Mouse (Mus musculus): ENCODE results near the gene Rtraf. TPM values are rescaled to one million over a fixed set of nuclear protein-coding genes. Genes with fewer than 3 reads are reported as not detected.

Rtraf gene
- polyA plus RNA-seq, 1 experiment from 2014 or later, result 193 TPM

- Histone ChIP-seq H3K4me1 (replicated peaks; ENCODE audit: control insufficient read depth, insufficient read depth, low read length) (peaks cover 18% of the 10 kb centered on the region), H3K36me3 (ENCODE audit: control insufficient read depth, insufficient read depth, low read length) (peaks cover 8% of the 10 kb centered on the region; the same call in 1 of the 2 replicates)
- no peak for ATAC-seq (ENCODE audit: low read depth)
Observed at GRCm38 (mm10) chr14:19765539-19766379, 57.9 kb downstream of the Rtraf start.

GRCm38 (mm10) chr14:19764331-19764730 is 59.3 kb downstream of the Rtraf start:
- H3K36me3 ChIP-seq (ENCODE audit: control insufficient read depth, insufficient read depth, low read length), result peaks cover 8% of the 10 kb centered on the region; the same call in 1 of the 2 replicates
- no peak overlapping the region for H3K4me3 ChIP-seq (ENCODE audit: low read length)
- peaks cover 9% of the 10 kb centered on the region; the same call in 1 of the 2 replicates for H3K4me1 ChIP-seq (replicated peaks; ENCODE audit: control insufficient read depth, insufficient read depth, low read length)
- ATAC-seq (ENCODE audit: low read depth), result no peak
- H3K27me3 ChIP-seq (ENCODE audit: control insufficient read depth, insufficient read depth, low read depth, low read length), result peaks cover 23% of the 10 kb centered on the region
- 83% methylated on average over 8 of the region's 8 CpGs for WGBS
- H3K27ac ChIP-seq (ENCODE audit: low read length), result no peak overlapping the region
- H3K9ac ChIP-seq (ENCODE audit: low read length), result no peak overlapping the region
- H3K9me3 ChIP-seq (ENCODE audit: control insufficient read depth, low read length), result no peaks in the 10 kb centered on the region
- H3K4me2 ChIP-seq (ENCODE audit: low read depth, low read length), result no peak overlapping the region

More at GRCm38 (mm10) chr14:19765539-19766379, 57.9 kb downstream of the Rtraf start:
- Histone ChIP-seq H3K27me3 (ENCODE audit: control insufficient read depth, insufficient read depth, low read depth, low read length) (peaks cover 23% of the 10 kb centered on the region), H3K9me3 (ENCODE audit: control insufficient read depth, low read length) (no peaks in the 10 kb centered on the region), H3K27ac (ENCODE audit: low read length) (no peak overlapping the region), H3K4me3 (ENCODE audit: low read length) (no peak overlapping the region), H3K9ac (ENCODE audit: low read length) (no peak overlapping the region), H3K4me2 (ENCODE audit: low read depth, low read length) (no peak overlapping the region)
- WGBS, result 63% methylated on average over 9 of the region's 9 CpGs

GRCm38 (mm10) chr14:19763527-19763926 is 60.1 kb downstream of the Rtraf start:
- Histone ChIP-seq H3K36me3 (ENCODE audit: control insufficient read depth, insufficient read depth, low read length) (peaks cover 6% of the 10 kb centered on the region; the same call in 1 of the 2 replicates), H3K9ac (ENCODE audit: low read length) (no peak overlapping the region), H3K4me2 (ENCODE audit: low read depth, low read length) (no peak overlapping the region), H3K27me3 (ENCODE audit: control insufficient read depth, insufficient read depth, low read depth, low read length) (peaks cover 23% of the 10 kb centered on the region), H3K27ac (ENCODE audit: low read length) (no peak overlapping the region), H3K9me3 (ENCODE audit: control insufficient read depth, low read length) (no peaks in the 10 kb centered on the region), H3K4me1 (replicated peaks; ENCODE audit: control insufficient read depth, insufficient read depth, low read length) (peaks cover 11% of the 10 kb centered on the region; the same call in 1 of the 2 replicates), H3K4me3 (ENCODE audit: low read length) (no peak overlapping the region)
- 34% methylated on average over 8 of the region's 8 CpGs for WGBS
- ATAC-seq (ENCODE audit: low read depth), result no peak

GRCm38 (mm10) chr14:19762014-19762413 is 61.6 kb downstream of the Rtraf start:
- H3K9me3 ChIP-seq (ENCODE audit: control insufficient read depth, low read length), result no peaks in the 10 kb centered on the region
- H3K27ac ChIP-seq (ENCODE audit: low read length), result no peak overlapping the region
- H3K4me3 ChIP-seq (ENCODE audit: low read length), result no peak overlapping the region
- H3K4me2 ChIP-seq (ENCODE audit: low read depth, low read length), result no peak overlapping the region
- 50% methylated on average over 4 of the region's 4 CpGs for whole genome bisulfite sequencing
- H3K27me3 ChIP-seq (ENCODE audit: control insufficient read depth, insufficient read depth, low read depth, low read length), result peaks cover 30% of the 10 kb centered on the region
- peaks cover 11% of the 10 kb centered on the region; the same call in 1 of the 2 replicates for H3K4me1 ChIP-seq (replicated peaks; ENCODE audit: control insufficient read depth, insufficient read depth, low read length)
- no peak for ATAC-seq (ENCODE audit: low read depth)
- 0 out of 2 replicates have a peak, but pooled peaks cover 3% of the 10 kb centered on the region for H3K36me3 ChIP-seq (ENCODE audit: control insufficient read depth, insufficient read depth, low read length)
- H3K9ac ChIP-seq (ENCODE audit: low read length), result no peak overlapping the region

Other genes starting within 250 kb of the Rtraf start
- gene Gm2237, start 238.7 kb downstream of the Rtraf start, polyA plus RNA-seq (2015; fragmentation: Nextera tagmentation; extraction: Ambion mirVana), result 1.5 and 1.6 TPM in 2 replicates
- not detected in 2 replicates for gene Gm5458, start 221.2 kb downstream of the Rtraf start, polyA plus RNA-seq (2015; fragmentation: Nextera tagmentation; extraction: Ambion mirVana)
- 107 and 114 TPM in 2 replicates for gene Nid2, start 72.6 kb downstream of the Rtraf start, polyA plus RNA-seq (2015; fragmentation: Nextera tagmentation; extraction: Ambion mirVana)
- gene Gng2, start 153.8 kb upstream of the Rtraf start, polyA plus RNA-seq (2015; fragmentation: Nextera tagmentation; extraction: Ambion mirVana), result 69.7 and 71.4 TPM in 2 replicates

All from lung, embryonic 16.5 days (tissue).